Mouse (Mus musculus) left cerebral cortex, adult 9 months (tissue): ENCODE data around the gene Ptk7.

Source experiments
- DNase-seq, 2 experiments: peaks; one replicate each; pipeline ENCODE4 v3.0.0; 2022; ENCODE audit warnings: low spot score in 2 of 2

Ptk7 gene

DNA sequence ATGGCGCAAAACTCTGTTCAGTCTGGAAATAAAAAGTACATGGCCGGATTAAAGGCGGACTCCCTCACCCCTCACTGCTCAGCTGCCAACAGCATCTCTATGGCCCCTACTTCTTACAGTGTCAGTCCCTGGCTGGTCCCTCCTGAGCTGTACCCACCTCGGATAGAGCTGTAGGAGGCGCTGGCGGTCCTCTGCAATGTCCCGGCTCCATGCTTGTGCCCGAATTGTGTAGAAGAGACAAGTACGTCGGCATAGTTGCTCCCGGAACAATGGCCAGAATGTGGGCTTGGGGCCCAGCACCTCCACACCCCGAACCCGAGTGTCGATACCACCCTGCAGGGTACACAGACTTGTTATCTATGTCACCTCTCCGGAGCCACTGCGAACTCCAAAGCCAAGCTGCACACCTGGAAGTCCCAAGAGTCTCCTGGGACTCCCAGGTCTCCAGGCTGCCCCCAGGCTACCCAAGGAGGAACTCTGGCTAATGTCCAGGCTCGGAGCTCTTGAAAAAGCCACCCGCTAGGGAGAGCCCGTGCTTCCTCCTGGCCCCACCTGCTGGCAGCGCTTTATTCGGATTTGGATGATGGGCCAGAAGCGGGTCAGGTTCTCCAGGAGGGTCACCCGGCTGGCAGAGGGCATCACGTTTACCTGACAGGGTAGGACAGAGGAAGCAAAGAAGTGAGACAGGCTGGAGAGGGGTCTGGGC, 107.2 kb downstream of the Ptk7 start:
- no peak for DNase-seq

DNA sequence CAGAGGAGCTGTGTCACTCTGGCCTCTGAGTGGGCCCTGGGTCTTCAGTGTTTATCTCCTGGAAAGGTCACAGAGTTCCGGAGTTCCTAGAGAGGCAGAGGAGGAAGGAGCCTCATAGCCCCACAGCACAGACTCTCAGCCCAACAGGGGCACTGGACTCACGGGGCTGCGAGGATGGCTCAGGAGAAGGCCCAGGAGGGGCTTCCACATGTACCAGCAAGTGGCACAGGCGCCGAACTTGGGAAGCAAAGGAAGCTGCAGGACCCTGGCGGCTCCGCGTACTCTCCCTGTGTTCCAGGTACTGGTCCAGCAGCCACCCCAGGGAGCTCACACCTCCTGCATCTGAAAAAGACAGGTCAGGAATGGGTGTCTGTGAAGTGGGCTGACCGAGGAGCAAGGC, 108.1 kb downstream of the Ptk7 start:
- no peak for DNase-seq

DNA sequence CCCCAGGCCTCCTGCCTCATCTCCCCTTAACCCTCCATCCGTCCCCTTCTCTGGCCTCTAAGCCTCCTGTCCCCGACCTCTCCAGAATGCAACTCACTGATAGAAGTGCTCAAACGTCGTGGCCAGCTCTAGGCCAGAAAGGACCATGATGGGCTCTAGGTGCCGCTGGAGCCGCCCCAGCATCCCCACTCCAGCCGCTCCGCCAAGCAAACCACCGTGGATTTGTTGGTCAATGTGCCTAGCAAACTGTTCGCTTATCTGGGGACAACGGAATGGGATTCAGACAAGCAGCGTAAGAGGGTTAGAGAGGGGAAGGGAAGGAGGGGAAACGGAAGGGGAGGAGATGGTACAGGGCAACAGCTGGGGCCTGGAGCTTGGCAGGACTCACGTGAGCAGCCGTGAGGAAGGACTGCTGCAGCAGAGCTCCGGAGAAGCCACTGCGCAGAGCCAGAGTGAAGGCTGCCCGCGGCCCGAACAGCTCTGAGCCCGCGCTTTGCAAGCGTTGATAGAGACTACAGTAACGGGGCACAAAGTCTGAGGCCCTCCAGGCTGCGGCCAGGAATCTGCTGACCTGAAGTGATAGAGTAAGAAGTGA, 108.8 kb downstream of the Ptk7 start:
- DNase-seq: no peak

DNA sequence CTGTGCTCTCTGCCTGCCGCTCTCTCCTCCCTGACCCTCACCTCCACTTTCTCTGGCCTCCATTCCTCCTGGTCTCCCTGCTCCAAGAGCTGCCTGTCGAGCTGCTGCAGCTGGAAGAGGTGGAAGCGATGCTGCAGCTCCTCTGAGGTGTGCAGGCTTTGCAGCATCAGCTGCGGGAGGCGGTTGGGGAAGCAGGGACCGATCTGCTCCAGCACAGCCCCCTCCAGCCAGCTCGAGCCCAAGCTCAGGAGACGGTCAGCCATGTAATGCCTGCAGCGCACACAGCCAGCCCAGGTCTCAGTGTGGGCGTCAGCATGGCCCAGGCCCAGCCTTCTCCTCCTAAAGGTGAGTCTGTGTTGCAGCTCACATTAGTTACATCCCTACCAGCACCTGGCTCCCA, 109.3 kb downstream of the Ptk7 start:
- DNase-seq: no peak
